Mouse (Mus musculus) intestine, embryonic 16.5 days (tissue): ENCODE measurements at regions not wholly inside any gene's neighbourhood (a gene's known extent, or its start where the extent isn't known, plus 50 kb on each side); places are given as distances from the start of the nearest gene placed in this dataset.

Experiments
- ATAC-seq: fragments of 200-750 bp; cut with Nextera tagmentation; 2 replicates; pipeline ENCODE4 v1.8.0; 2017; ENCODE audit warnings: moderate TSS enrichment, moderate library complexity
- H3K27ac ChIP-seq: fragments of 300-500 bp; sonication (generic); 2 replicates; pipeline ENCODE4 v1.5.1; 2014; ENCODE audit warnings: mild to moderate bottlenecking, low read length
- H3K27me3 ChIP-seq: fragments of 300-500 bp; sonication (generic); replicated peaks from 2 replicates; pipeline ENCODE4 v1.6.1; 2014; ENCODE audit warnings: low read length, control low read depth, mixed read lengths; ENCODE audit not compliant: control insufficient read depth, insufficient read depth
- H3K36me3 ChIP-seq: fragments of 300-500 bp; sonication (generic); 2 replicates; pipeline ENCODE4 v1.6.1; 2014; ENCODE audit warnings: low read length, control low read depth; ENCODE audit not compliant: control insufficient read depth, insufficient read depth
- H3K4me1 ChIP-seq: fragments of 300-500 bp; sonication (generic); 2 replicates; pipeline ENCODE4 v1.6.1; 2014; ENCODE audit warnings: low read length, control low read depth, mixed read lengths; ENCODE audit not compliant: control insufficient read depth, insufficient read depth
- H3K4me2 ChIP-seq: fragments of 300-500 bp; sonication (generic); 2 replicates; pipeline ENCODE4 v1.6.1; 2014; ENCODE audit warnings: low read depth, low read length, control low read depth
- H3K4me3 ChIP-seq: fragments of 300-500 bp; sonication (generic); 2 replicates; pipeline ENCODE4 v1.5.1; 2014; ENCODE audit warnings: mild to moderate bottlenecking, low read length
- H3K9ac ChIP-seq: fragments of 300-500 bp; sonication (generic); 2 replicates; pipeline ENCODE4 v1.6.1; 2014; ENCODE audit warnings: low read depth, low read length
- H3K9me3 ChIP-seq: fragments of 300-500 bp; sonication (generic); 2 replicates; pipeline ENCODE4 v1.6.1; 2016; ENCODE audit warnings: low read length, control low read depth; ENCODE audit not compliant: control insufficient read depth
- WGBS: fragments of 180-500 bp; shearing (Covaris S2); extraction: QIAGEN DNeasy Blood & Tissue Kit; methylation state at CpG from one replicate; pipeline ENCODE4 v1.1.7; 2014; 5-methylcytosine and 5-hydroxymethylcytosine counted together

DNA sequence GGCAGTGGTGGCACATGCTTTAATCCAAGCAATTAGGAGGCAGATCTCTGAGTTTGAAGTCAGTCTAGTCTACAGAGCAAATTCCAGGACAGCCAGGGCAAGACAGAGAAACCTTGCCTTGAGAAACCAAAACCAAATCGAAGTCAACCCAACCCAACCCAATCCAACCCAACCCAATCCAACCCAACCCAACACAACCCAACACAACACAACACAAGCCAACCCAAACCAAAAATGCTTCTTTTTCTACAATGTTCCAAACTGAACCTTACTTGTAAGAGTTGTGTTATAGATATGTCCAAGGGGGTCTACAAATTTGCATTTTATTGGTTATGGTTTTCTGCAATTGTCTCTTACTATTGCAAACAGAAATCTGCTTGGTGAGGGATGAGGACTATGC is 52.8 kb upstream of the Chodl start:
- H3K27me3 ChIP-seq, result no peaks in the 10 kb centered on the region
- H3K9me3 ChIP-seq, result no peaks in the 10 kb centered on the region
- WGBS, result 81% methylated on average over 1 of the region's 1 CpGs
- no peak overlapping the region for H3K4me2 ChIP-seq
- H3K4me3 ChIP-seq, result no peak overlapping the region
- no peaks in the 10 kb centered on the region for H3K36me3 ChIP-seq
- no peak overlapping the region for H3K27ac ChIP-seq
- H3K4me1 ChIP-seq, result no peaks in the 10 kb centered on the region
- no peak for ATAC-seq
- H3K9ac ChIP-seq, result no peak overlapping the region

DNA sequence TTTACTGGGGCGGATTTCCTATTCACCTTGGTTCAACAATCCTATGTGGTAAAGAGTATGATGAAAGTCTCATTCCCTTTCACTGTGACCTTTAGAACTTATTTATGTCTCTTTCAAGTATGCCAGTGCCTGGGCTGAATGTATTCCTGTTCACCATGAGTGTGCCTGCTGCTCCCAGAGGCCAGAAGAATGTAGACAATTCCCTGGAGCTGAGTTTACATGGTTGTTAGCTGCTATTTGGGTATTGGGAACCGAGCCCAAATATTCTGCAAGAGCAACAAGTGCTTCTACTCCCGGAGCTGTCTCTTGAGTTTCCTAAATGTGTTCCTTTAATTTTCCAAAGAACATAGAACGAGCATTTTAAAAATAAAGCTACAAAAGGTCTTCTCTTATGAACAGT is 71.7 kb upstream of the Chodl start:
- Histone ChIP-seq H3K4me1 (no peaks in the 10 kb centered on the region), H3K4me2 (no peak overlapping the region), H3K27ac (no peak overlapping the region), H3K9ac (no peak overlapping the region), H3K27me3 (no peaks in the 10 kb centered on the region), H3K9me3 (no peaks in the 10 kb centered on the region), H3K36me3 (no peaks in the 10 kb centered on the region), H3K4me3 (no peak overlapping the region)
- ATAC-seq, result no peak
- 75% methylated on average over 4 of the region's 4 CpGs for WGBS

DNA sequence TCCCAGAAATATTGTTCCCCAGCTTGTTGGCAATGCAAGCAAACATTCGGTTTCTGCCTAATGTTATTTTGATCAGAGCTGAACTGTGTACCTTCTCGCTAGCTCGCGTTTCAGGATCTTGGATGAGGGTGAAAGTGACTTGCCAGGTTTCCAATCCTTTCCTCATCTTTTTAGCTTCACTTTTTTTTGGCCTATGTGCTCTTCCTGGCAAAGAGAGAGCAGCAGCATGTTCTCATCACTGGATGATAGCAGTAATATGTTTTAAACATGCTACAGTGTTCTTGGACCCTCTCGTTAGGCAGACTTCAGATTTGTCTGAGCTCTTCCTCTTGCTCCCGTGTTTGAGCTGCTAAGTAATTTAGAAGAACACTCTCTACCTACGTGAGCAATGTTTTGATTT is 99.8 kb upstream of the Chodl start:
- 71% methylated on average over 7 of the region's 7 CpGs for WGBS
- no peaks in the 10 kb centered on the region for H3K4me1 ChIP-seq
- no peaks in the 10 kb centered on the region for H3K27me3 ChIP-seq
- H3K36me3 ChIP-seq, result no peaks in the 10 kb centered on the region
- H3K27ac ChIP-seq, result no peak overlapping the region
- H3K9me3 ChIP-seq, result no peaks in the 10 kb centered on the region
- H3K9ac ChIP-seq, result no peak overlapping the region
- H3K4me3 ChIP-seq, result no peak overlapping the region
- ATAC-seq, result peak; percentile 26; the same call in 1 of the 2 replicates
- no peak overlapping the region for H3K4me2 ChIP-seq

DNA sequence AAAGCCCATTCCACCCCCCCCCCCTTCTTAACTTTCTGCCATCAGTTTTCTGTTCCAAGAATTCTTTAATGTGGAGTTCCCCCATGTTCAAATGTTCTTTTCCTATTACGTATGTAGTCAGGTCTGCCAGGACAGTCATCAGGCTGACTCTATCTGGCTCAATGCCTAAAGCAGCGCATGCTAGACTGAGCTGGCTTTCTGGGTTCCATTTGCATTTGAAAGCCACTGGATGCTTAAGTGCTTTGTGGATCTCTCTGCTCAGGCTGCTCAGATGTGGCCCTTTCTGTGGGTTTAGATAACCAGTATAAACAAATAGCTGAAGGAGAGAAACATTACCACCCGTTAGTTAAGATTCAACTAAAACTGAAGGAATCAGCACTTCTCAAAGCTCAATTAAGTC is 103.0 kb upstream of the Chodl start:
- H3K9ac ChIP-seq, result no peak overlapping the region
- no peak overlapping the region for H3K4me2 ChIP-seq
- H3K27ac ChIP-seq, result no peak overlapping the region
- no peaks in the 10 kb centered on the region for H3K27me3 ChIP-seq
- no peak for ATAC-seq
- no peaks in the 10 kb centered on the region for H3K36me3 ChIP-seq
- 26% methylated on average over 3 of the region's 3 CpGs for WGBS
- H3K4me3 ChIP-seq, result no peak overlapping the region
- H3K4me1 ChIP-seq, result no peaks in the 10 kb centered on the region
- H3K9me3 ChIP-seq, result no peaks in the 10 kb centered on the region

DNA sequence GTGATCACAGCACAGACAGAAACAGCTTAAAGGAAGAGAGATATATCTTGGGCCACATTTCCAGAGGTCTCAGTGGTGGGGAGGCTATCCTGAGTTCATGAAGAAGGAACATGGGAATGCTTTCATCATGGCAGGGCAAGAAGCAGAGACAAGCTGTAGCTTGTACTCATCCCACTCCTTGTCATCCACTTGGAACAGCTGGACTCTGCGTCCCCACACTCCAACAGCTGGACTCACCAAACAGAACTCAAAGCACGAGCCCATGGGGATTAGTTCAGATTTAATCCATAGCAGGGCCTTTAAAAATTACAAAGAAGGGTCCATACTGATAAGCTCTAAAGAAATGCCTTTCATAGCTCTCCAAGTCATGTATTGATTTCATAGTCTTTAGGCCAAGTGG is 140.7 kb upstream of the Chodl start:
- Histone ChIP-seq H3K36me3 (no peaks in the 10 kb centered on the region), H3K27me3 (no peaks in the 10 kb centered on the region), H3K9ac (no peak overlapping the region), H3K4me1 (no peaks in the 10 kb centered on the region), H3K27ac (no peak overlapping the region), H3K4me2 (no peak overlapping the region), H3K9me3 (no peaks in the 10 kb centered on the region), H3K4me3 (no peak overlapping the region)
- no peak for ATAC-seq
- WGBS, result 59% methylated on average over 2 of the region's 2 CpGs

DNA sequence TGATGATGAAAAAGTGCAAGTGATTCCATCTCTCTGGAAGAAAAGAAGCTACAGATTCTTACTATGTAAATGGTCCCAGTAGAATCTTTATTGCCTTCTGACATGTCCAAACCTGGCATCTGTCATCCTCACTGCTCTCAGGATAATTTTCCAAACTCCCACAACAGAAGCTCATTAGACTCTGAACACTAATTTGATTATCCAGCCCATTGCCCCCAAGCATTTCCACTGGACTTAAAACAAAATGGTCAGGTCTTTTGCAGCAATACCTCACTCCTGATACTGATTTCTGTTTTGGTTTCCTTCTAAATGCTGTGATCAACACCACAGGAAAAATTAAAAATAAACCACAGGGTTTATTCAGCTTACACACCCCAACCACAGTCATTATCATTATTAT is 171.5 kb upstream of the Chodl start:
- no peaks in the 10 kb centered on the region for H3K36me3 ChIP-seq
- no peak overlapping the region for H3K9ac ChIP-seq
- no peaks in the 10 kb centered on the region for H3K4me1 ChIP-seq
- no peaks in the 10 kb centered on the region for H3K9me3 ChIP-seq
- H3K4me3 ChIP-seq, result no peak overlapping the region
- H3K27ac ChIP-seq, result no peak overlapping the region
- H3K4me2 ChIP-seq, result no peak overlapping the region
- H3K27me3 ChIP-seq, result no peaks in the 10 kb centered on the region
- no peak for ATAC-seq

DNA sequence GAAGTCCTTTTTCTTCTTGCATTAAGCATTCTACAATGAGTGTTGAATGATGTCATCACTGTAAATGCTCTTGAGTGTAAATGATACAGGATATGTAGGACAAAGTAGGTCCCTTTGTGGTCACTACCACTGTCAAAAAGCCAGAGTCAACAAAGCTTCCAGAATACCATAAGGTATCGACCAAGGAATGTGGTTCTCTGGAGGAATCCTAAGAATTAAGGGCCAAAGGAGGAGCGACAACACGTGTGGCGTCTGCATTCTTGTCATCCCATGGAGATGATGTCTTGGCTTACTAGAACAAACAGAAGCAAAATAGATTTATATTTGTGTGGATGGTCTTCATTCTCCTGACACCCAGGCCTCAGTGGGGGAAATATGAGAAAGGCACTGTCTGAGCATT is 161.4 kb upstream of the D16Ertd472e start:
- ATAC-seq, result no peak
- 60% methylated on average over 4 of the region's 4 CpGs for WGBS

DNA sequence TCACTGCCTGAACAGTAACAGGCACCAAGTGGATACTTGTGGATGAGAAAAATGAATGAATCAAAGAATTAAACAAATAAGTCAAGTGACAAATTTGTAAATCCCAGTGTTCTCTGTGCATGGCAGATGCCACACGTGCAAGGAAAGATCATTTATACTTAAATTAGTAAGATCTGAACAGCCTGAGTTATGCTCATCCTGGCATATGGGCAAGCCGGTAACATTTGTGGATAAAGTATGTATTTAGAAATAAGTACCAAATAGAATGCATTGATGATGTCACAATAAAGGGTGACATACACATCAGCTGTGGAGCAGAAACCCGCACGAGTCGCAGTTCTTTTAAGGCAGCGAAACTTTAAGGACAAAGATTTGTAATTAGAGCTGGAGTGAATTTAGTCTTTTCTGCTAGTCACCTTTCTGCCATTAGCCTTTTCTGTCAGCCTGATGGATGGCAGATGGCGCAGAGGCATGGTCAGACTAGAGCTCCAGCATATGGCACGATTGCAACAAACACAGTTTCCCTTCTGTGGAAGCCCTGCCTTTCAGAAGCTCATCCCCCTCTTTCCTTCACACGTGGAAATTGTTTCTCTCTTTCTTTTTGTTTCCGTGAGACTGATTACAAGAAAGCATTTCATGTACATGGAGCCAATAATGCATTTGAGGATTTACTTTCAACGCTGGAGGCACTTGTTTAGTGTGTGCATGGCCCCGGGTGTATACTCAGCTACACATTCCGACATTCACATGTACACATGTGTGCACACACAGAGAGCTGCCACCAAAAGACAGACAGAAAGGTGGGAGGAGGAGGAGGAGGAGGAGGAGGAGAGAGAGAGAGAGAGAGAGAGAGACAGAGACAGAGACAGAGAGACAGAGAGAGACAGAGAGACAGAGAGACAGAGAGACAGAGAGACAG is 154.3 kb upstream of the D16Ertd472e start:
- ATAC-seq, result no peak
- no peak overlapping the region for H3K4me2 ChIP-seq
- no peaks in the 10 kb centered on the region for H3K36me3 ChIP-seq
- no peak overlapping the region for H3K9ac ChIP-seq
- H3K4me1 ChIP-seq, result no peaks in the 10 kb centered on the region
- no peaks in the 10 kb centered on the region for H3K9me3 ChIP-seq
- no peak overlapping the region for H3K4me3 ChIP-seq
- WGBS, result 72% methylated on average over 13 of the region's 13 CpGs
- no peaks in the 10 kb centered on the region for H3K27me3 ChIP-seq
- no peak overlapping the region for H3K27ac ChIP-seq

More for the DNA sequence above, 161.4 kb upstream of the D16Ertd472e start:
- Histone ChIP-seq H3K4me1 (no peaks in the 10 kb centered on the region), H3K4me2 (no peak overlapping the region), H3K9me3 (no peaks in the 10 kb centered on the region), H3K27ac (no peak overlapping the region), H3K9ac (no peak overlapping the region), H3K27me3 (no peaks in the 10 kb centered on the region), H3K36me3 (no peaks in the 10 kb centered on the region), H3K4me3 (no peak overlapping the region)

DNA sequence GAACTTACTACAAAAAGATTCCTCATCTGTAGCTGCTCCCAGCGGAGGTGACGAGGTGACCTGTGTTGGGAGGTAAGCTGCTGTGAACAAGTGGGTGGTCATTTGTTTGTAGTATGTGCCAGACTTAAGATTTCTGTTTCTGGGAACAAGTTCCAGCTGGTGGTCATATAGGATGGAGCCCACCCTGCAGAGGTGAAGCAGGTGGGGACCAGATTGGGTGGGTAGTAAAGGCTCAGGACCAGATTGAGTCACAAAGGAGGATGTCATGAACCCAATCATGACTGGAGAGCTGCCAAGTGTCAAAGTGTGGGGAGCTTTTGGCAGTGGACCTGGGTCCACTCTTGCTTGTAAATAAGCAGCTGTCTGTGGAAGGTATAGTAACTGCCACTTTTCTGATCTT is 149.0 kb upstream of the D16Ertd472e start:
- no peak overlapping the region for H3K27ac ChIP-seq
- H3K36me3 ChIP-seq, result no peaks in the 10 kb centered on the region
- no peaks in the 10 kb centered on the region for H3K9me3 ChIP-seq
- no peak for ATAC-seq
- H3K27me3 ChIP-seq, result no peaks in the 10 kb centered on the region
- H3K9ac ChIP-seq, result no peak overlapping the region
- no peak overlapping the region for H3K4me3 ChIP-seq
- WGBS, result 58% methylated on average over 2 of the region's 2 CpGs
- H3K4me1 ChIP-seq, result no peaks in the 10 kb centered on the region
- H3K4me2 ChIP-seq, result no peak overlapping the region

DNA sequence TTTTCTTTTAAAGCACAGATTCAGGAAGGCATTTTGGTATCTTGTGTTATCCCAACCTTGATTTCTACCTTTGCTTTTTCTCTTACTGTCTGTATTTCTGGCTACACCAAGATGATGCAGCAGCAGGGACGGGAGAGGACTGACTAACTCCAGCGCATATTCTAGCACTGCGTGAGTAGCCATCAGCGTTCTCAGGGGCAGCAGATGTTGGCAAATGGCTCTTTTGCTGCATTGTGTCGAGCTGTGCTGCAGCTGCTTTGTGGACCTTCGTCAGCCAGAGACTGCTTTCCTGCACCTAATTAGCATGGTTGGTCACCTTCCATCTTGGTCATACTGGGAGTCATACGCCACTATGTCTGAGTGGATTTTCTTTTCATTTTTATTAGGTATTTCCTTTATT is 133.4 kb upstream of the D16Ertd472e start:
- H3K27ac ChIP-seq, result no peak overlapping the region
- no peaks in the 10 kb centered on the region for H3K36me3 ChIP-seq
- no peaks in the 10 kb centered on the region for H3K9me3 ChIP-seq
- no peaks in the 10 kb centered on the region for H3K27me3 ChIP-seq
- H3K4me3 ChIP-seq, result no peak overlapping the region
- 77% methylated on average over 7 of the region's 7 CpGs for WGBS
- no peak overlapping the region for H3K9ac ChIP-seq
- H3K4me2 ChIP-seq, result no peak overlapping the region
- no peaks in the 10 kb centered on the region for H3K4me1 ChIP-seq
- ATAC-seq, result no peak
